Mouse (Mus musculus): ENCODE measurements around the gene Ghdc.

Gene Ghdc

DNA sequence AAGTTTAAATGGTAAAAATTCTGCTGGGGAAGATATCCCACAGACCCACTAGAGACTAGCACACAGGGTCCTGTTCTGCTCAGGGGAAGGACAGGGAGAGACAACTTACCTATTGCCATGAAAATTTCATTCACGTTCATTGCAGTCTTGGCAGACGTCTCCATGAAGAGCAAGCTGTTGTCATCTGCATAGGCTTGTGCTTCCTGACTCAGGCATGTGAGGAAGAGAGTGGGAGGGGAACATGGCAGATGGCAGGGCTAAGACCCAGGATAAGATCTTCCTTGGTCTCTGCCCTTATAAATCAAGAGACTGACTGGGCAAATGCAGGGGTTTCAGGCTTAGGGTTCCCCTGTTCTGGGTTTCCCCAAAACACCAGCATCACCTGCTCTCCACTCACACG, 54.1 kb downstream of the Ghdc start:
- DNase-seq (ENCODE audit: low read depth): no peak

All from c-Kit-positive CD71-positive TER-119-negative erythroid progenitor cells, embryonic 14.5 days (primary cell).